Mouse (Mus musculus): ENCODE data around the gene Gna12.

The Gna12 gene

GRCm38 (mm10) chr5:140794753-140795152, 35.5 kb downstream of the Gna12 start:
- DNase-seq, result no peak

GRCm38 (mm10) chr5:140792233-140792632, 38.0 kb downstream of the Gna12 start:
- no peak for DNase-seq

GRCm38 (mm10) chr5:140790937-140791877, 39.0 kb downstream of the Gna12 start:
- peak; percentile 85 for DNase-seq

DNA sequence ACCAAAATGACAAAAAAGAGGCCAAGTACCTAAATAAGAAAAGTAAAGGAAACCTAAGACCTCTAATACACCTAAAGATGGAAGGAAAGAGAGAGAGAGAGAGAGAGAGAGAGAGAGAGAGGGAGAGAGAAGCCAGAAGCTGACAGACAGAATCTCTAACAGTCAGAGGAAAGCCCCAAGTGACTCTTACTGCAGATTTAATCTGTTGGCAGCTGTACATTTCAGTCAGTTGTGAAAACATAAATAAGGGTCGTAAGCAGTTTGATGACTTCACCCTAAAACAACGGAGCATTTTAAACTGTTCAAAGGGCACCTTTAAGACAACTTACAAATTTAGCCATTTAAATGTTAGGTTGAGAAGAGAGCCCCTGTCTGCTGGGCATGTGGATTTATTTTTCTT, 39.8 kb downstream of the Gna12 start:
- DNase-seq, result no peak

DNA sequence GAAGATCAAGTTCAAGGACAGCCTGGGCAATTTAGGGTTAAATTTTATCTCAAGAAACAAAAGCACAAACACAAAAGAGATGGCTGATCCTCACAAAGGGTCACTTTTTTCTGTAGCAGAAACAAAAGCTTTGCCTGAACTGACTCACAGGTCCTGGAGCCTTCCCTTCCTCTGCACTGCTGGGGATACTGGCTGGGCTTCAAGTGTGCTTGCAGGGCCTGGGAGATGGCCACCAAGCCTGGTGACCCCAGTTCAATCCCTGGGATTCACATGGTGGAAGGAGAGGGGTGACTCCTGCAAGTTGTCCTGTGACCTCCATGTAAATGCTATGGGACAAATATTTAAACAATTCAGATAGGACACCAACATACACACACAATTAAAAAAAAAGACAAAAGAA, 40.7 kb downstream of the Gna12 start:
- DNase-seq, result no peak

- no peak for DNase-seq
These were observed 44.9 kb downstream of the Gna12 start for GRCm38 (mm10) chr5:140785240-140785872.

- DNase-seq, result no peak
These were observed 45.9 kb downstream of the Gna12 start for GRCm38 (mm10) chr5:140784288-140784687.

GRCm38 (mm10) chr5:140783577-140783976, 46.7 kb downstream of the Gna12 start:
- no peak for DNase-seq

DNA sequence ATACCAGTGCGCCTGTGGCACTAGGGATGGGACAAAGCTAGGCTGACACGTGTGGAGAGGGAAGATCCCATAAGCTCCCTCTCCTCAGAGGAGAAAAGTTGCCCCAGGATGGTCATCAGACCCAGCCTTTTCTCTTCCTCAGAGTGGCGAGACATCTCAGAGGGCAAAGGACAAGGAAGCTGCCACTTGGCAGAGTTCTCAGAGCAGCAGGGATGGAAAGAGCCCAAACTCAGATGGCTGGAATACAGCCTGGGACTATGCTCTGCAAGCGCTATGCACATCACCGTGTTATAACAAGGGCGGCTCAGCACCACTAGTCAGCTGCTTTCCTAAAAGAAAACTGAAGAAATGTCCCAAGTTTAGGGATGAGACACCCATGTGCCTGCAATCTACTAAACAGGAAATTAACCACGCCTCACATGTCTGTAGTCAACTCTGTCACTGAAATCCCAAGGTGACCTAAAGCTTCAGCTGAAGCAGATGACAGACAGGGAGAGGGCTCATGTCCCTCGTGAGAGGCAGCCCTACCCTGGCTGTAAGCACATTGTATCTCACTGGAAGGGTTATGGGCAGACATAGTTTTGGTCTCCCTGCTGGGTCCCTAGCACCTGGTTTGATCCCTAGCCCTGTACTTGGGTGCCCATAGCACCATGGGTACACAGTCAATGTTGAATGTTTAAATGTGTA, 48.2 kb downstream of the Gna12 start:
- DNase-seq, result no peak

- no peak for DNase-seq
These were observed 49.1 kb downstream of the Gna12 start for GRCm38 (mm10) chr5:140781122-140781521.

GRCm38 (mm10) chr5:140776968-140777367, 53.3 kb downstream of the Gna12 start:
- DNase-seq, result no peak

GRCm38 (mm10) chr5:140775111-140775510, 55.1 kb downstream of the Gna12 start:
- DNase-seq, result no peak

DNA sequence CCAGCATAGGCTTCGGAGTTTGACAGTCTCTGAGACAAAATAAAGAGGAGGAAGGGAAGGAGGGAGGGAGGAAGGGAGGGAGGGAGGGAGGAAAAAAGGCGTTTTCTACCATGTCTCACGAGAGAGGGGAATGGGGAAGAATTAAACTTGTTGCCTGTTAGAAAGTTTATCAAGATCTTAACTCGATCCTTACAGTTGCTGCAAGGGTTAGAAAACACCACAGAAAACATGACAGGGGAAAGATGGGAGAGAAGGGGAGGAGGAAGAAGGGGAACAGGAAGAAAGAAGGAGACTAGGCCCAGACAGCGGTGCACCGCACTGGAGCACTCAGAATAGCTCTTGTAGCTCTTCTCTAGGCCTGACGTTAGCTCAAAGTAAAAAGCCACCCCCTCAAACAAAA, 58.1 kb downstream of the Gna12 start:
- DNase-seq, result no peak

- DNase-seq, result no peak
These were observed 58.6 kb downstream of the Gna12 start for GRCm38 (mm10) chr5:140771612-140772011.

- DNase-seq, result peak; percentile 77
These were observed 61.9 kb downstream of the Gna12 start for GRCm38 (mm10) chr5:140768333-140768732.

DNA sequence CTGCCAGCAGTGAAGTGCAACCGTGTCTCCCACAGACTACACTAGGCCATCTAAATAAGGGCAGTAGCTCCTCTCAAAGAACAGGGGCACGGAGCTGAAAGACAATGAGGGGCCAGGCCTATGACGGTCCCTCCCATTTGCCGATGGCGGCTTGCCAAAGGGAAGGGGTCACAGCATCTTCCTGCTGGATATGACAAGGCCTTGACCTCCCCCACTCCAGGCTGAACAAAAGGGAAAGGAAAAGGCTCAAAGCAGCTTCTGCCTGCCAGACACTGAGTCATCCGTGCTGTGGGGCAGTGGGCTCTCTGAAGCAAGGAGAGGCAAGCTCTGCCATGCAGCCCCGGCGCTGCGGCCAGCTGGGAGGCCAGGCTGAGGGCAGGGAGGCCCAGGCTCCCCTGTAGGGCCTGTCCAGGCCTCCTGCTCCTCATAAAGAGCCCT, 62.5 kb downstream of the Gna12 start:
- DNase-seq, result peak; percentile 99

DNA sequence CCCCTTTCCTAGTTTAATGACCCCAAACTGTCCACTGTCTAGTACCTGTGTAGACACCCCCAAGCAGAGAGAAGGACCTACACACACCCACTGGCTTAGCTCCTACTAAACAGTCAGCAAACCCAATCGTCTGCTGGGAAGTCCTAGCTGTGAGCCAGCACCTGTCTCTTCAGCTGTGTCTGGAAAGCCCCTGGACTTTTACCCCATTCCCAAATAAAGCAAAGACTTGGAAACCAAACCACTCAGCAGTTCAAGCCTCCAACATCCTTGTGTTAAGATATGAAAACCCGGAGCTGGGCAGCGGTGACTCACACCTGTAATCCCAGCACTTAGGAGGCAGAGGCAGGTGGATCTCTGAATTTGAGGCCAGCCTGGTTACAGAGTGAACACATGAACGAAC, 63.7 kb downstream of the Gna12 start:
- no peak for DNase-seq

- no peak for DNase-seq
These were observed 65.2 kb downstream of the Gna12 start for GRCm38 (mm10) chr5:140764921-140765613.

DNA sequence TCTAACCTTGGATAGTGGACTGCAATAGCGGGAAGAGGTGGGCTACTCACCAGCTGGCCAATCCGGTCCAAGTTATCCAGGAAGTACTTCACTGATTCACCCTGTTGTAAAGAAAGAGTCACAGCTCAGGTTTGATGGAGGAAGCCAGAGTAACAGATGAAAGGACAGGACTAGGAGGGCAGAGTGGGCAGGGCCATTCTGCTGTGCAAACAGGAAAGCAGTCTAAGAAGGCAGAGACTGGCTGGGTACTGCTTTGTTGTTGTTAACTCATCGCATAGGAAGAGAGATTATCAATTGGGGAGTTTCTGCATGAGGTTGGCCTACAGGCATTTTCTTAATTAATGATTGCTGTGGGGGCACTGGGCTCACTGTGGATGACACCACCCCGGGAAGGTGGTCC, 67.7 kb downstream of the Gna12 start:
- no peak for DNase-seq

GRCm38 (mm10) chr5:140758864-140759263, 71.4 kb downstream of the Gna12 start:
- no peak for DNase-seq

DNA sequence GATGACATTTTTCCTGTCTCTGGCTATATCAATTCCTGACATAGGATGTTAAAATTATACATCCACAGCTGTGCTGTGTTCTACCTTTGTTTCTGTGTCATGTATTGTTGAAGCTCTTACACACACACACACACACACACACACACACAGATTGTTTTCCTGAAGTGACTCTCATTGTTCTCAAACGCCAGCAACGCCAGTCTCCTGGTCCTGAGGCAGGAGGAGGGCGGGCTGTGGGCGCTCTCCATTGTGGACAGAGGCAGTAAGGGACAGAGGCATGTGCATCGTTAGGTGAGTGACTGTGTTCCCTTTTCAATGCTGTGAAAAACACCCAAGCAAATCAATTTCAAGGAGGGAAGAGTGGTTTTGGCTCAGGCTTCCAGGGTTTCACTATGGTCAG, 77.0 kb downstream of the Gna12 start:
- DNase-seq, result peak; percentile 23

DNA sequence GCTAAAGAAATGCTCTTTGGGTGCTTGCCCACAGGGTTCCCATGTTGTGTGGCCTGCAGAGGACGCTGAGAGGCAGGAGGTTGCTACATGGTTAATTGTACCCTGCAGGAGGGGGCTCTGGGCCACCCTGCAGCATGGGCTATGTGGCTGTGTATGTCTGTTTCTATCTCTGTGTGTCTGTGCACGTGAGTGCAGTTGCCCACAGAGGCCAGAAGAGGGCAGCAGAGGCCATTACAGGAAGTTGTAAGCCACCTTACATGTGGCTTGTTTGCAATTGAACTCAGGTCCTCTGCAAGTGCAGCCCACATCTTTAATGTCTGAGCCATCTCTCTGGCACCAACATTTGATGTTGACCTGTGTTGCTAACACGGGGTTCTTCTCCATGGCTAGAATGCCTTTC, 77.6 kb downstream of the Gna12 start:
- DNase-seq, result peak; percentile 24

DNA sequence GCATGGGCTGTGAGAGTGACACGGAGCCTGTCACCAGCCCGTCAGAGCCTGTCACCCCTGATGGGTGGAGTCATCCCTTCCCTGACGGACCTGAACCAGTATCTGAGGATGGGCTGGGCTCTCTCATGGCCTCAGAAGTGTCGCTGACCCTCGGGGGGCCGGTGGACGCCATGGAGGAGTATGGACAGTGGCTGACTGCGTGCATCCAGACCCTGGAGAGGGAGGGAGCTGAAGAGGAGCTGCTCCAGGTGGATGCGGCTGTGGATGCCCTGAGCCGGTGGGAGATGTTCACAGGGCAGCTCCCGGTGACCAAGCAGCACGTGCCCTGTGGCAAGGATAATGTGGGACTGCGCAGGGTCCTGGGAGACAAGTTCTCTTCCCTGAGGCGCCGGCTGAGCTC, 78.2 kb downstream of the Gna12 start:
- DNase-seq, result no peak
